Mouse (Mus musculus) small intestine, adult 2 months (tissue): ENCODE results near the gene Nfatc3.

ENCODE experiments used
- CTCF ChIP-seq: fragments of 200-500 bp; IDR thresholded peaks from 2 replicates; pipeline ENCODE4 v1.5.1; 2012; ENCODE audit warnings: low read depth, mild to moderate bottlenecking, control low read depth, inconsistent platforms, low read length, moderate library complexity, mixed read lengths; ENCODE audit not compliant: insufficient replicate concordance, insufficient read length; ENCODE audit errors: extremely low read depth
- POLR2A ChIP-seq: fragments of 200-500 bp; IDR thresholded peaks from 2 replicates; pipeline ENCODE4 v1.6.1; 2012; ENCODE audit warnings: low read depth, mild to moderate bottlenecking, control low read depth, inconsistent platforms, low read length, moderate library complexity

GRCm38 (mm10) chr8:106127882-106128410 is 69.3 kb downstream of the Nfatc3 start:
- TF ChIP-seq CTCF (no peak), POLR2A (no peak)
